Mouse (Mus musculus): ENCODE data around the gene Psg29.
A peak's percentile ranks its signal among the peaks of the same experiment; 100 is the strongest.

- TF ChIP-seq E2F4 (IDR thresholded peaks at IDR 0.05; ENCODE audit: insufficient replicate concordance, low read depth, low read length) (no peak), POLR2A (IDR thresholded peaks at IDR 0.05; ENCODE audit: low read depth, low read length) (no peak), RAD21 (IDR thresholded peaks at IDR 0.05; ENCODE audit: low read depth, low read length) (peak; percentile 90), USF2 (conservative IDR thresholded peaks at IDR 0.05; ENCODE audit: low read depth, low read length) (no peak), ZKSCAN1 (IDR thresholded peaks at IDR 0.05; ENCODE audit: borderline replicate concordance, low read depth, low read length) (no peak), CTCF (conservative IDR thresholded peaks at IDR 0.05 in 1 of 2, IDR thresholded peaks at IDR 0.05 in 1 of 2; ENCODE audit: low read depth in 2 of 2, low read length in 2 of 2) (peak; percentile 69 to 86), POLR2AphosphoS2 (IDR thresholded peaks at IDR 0.05; ENCODE audit: low read depth, low read length) (no peak), SIN3A (IDR thresholded peaks at IDR 0.05; ENCODE audit: low read length) (no peak)
Observed at GRCm38 (mm10) chr7:17155634-17156033, 47.6 kb upstream of the Psg29 start.

Measured in CH12.LX (cell line).